Mouse (Mus musculus) granulocyte monocyte progenitor cell, adult 5-6 weeks (primary cell): Measurements from ENCODE around the gene Ppfia4. TPM values are rescaled to one million over a fixed set of nuclear protein-coding genes. Genes with fewer than 3 reads are reported as not detected.

Source experiments
- ATAC-seq: replicated peaks from 2 replicates; pipeline ENCODE4 v1.8.0; 2016; ENCODE audit warnings: mild to moderate bottlenecking, moderate TSS enrichment, inconsistent platforms; ENCODE audit not compliant: poor library complexity, severe bottlenecking
- total RNA-seq, 2 experiments: library from RNA; stranded (forward) in 1 of 2; stranded (reverse) in 1 of 2; fragments of 200-712, 200-1000 nt in 1 of 2; fragments of >200 nt in 1 of 2; fragmentation: Nextera tagmentation in 1 of 2; gene quantifications; 2 replicates each; pipeline ENCODE4 v1.2.3; 2014 to 2017

Ppfia4 gene
- total RNA-seq, 2 experiments from 2014 or later, result 4.6 to 6.4 TPM

DNA sequence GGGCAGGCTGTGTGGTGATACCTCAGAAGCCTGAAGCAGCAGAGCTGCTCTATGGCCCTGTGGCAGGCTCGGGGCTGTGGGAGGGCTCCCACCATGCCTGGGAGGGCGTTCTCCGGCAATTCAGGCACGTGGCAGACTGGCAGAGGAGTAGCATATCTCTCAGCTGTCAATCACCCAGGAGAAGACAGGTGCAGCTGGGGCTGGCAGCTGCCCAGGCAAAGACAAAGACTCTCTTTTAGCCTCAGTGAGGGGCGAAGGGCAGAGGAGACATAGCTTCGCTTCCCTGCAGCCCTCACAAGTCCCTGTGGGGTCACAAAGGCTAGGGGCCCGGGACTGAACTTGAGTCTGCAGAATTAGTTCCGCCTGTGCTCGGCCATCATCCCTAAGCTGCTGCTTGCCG is 25.3 kb downstream of the Ppfia4 start:
- no peak for ATAC-seq

DNA sequence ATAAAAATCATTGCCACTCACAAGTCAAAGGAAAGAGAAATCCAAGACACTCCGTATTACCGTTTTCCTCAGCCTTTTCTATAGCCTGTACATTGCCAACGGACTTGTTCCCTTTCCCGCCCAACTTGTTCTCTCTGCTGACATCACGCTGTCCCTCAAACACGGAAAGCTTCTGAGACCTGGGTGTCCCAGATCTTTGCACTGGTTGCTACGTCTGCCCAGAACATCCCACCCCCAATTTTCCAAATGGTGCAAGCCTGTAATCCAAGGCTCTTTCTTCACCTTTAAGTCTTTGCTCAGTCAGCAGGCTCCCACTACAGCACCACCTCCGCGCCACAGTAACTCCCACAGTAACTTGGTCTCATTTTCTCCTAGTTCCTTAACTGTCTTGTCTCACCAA is 27.8 kb downstream of the Ppfia4 start:
- ATAC-seq, result no peak

DNA sequence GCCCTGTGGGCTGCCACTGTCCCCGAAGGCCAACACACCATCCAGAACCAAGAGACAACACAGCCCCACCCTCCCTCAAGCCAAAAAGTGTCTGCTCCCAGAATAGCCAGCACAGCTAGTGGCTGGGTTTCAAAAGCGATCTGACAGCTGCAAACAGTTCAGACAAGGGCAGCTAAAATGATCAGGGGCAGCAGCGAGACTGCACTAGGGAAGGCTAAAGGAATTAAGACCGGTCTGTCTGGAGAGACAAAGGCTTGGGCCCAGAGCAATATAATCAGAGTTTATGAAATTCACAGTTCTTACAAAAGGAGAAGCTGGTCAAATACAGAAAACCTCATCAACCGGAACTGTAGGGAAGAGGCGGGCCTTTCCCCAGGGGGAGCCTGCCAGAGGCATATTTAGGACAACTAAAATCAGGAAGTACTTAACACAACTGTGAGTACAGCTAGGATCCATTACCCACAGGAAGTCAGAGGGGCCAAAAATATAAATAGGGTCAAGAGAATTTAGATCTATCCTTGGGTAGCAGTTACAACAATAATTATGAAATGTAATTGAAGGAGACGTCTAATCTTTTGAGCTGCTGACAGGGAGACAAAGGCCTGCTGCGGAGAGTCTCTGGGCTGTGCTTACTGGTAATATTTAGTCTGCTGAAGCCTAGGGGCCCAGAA is 30.0 kb downstream of the Ppfia4 start:
- ATAC-seq, result peak; percentile 83

- ATAC-seq, result peak; percentile 36
Measured at GRCm38 (mm10) chr1:134298636-134299411, 33.9 kb downstream of the Ppfia4 start.

- ATAC-seq, result no peak
Measured at GRCm38 (mm10) chr1:134297265-134297664, 35.5 kb downstream of the Ppfia4 start.

GRCm38 (mm10) chr1:134293738-134294604 is 38.8 kb downstream of the Ppfia4 start:
- ATAC-seq, result no peak; the same call in 1 of the 2 replicates

DNA sequence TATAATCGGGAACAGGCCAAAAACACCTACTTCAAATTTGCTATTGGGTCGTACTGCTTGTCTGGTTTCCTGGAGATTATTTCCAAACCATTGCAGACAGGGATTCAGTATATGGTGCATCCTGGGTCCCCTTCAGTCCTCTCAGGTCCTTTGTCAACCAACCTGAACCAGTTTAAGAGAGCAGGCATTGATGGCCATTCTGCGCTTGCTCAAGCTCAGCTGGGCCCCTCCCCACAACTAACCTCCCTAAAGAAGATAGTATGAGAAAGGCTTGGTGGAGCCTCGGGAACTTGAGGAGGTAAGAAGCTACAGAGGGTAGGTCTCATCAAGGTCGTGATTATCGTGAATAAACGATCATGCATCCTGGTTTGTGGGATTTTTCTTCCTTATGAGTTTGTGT is 39.5 kb downstream of the Ppfia4 start:
- no peak for ATAC-seq

- ATAC-seq, result no peak
Measured at GRCm38 (mm10) chr1:134292601-134293000, 40.1 kb downstream of the Ppfia4 start.

- ATAC-seq, result no peak
Measured at GRCm38 (mm10) chr1:134292073-134292472, 40.7 kb downstream of the Ppfia4 start.

- no peak for ATAC-seq
Measured at GRCm38 (mm10) chr1:134291555-134291954, 41.2 kb downstream of the Ppfia4 start.

DNA sequence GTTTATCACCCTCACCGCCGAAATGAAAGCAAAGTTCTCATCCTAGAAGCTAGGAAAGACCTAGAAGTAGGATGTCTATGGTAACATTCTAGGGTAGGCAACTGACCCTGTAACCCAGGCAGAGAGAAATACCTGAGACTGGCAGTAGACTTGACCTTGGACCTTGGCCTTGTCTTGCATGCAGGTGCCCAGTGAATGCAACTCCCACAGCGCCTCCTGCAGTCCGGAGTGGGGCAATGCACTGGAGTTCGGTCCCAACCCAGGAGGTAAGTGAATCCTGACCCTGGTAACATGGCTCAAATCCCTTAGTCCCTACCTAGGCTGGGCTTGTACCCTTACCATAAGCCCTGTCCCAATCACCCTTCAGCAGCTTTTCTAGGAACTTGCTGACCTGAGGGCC is 41.8 kb downstream of the Ppfia4 start:
- no peak for ATAC-seq

- 0 out of 2 replicates have a peak, but pooled peaks have one; percentile 20 for ATAC-seq
Measured at GRCm38 (mm10) chr1:134290300-134290699, 42.4 kb downstream of the Ppfia4 start.

DNA sequence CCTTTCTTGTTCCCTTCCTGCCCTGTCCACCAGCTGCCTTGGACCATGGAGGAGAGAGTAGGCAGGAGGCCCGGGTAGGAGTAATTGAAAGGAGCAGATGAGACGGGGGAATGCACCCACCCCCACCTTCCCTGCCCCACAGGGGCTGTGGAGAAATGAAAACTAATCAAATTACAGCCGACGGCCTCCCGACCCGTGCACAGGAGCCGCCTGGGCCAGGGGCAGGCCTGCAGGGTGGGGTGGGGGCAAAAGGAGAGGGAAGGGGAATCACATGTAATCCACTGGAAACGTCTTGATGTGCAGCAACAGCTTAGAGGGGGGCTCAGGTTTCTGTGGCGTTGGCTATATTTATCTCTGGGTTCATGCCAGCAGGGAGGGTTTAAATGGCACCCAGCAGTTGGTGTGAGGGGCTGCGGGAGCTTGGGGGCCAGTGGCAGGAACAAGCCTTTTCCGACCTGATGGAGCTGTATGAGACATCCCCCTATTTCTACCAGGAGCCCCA is 43.1 kb downstream of the Ppfia4 start, which contains the start of gene Myog:
Gene Myog (plus strand): TSS at position 392 of the 502 bp plus-strand sequence.
- ATAC-seq, result no peak

GRCm38 (mm10) chr1:134288239-134288638 is 44.5 kb downstream of the Ppfia4 start:
- no peak for ATAC-seq

- no peak for ATAC-seq
Measured at GRCm38 (mm10) chr1:134285458-134286120, 47.1 kb downstream of the Ppfia4 start.

DNA sequence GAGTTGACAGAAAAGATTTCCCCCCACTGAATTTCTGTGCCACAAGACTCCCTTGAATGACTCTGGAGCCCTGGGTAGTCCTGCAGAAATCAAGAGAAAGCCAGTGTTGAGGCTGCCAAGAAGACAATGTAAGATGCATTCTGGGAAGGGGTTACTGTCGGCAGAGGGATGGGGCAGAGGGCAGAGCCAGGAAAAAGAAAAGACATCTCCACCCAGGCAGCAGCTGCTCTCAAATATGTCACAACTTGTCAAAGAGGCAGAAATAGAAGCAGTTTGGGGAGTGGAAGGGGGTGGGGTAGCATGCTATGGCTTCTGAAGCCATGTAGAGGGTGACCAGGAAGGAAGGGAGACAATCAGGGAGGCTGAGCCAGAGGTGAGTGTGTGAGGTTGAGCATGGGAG is 49.6 kb downstream of the Ppfia4 start:
- ATAC-seq, result no peak

DNA sequence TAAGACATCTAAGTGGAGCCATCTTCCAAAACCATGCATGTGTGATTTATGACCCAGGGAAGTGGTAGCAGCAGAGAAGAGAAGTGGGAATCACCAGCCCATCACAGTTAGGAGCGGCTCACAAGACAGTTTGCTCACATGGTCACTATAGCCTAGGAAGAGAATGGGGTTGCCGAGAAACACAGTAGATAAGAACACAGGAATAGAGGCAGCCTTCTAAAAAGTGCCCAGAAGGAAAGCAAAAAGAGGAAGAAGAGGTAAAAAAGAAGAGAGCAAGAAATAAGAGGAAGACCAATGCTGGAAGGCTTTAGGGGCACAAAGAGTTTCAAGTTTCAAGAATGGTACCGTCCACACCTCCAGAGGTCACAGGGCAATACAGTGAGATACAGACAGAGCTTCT is 50.4 kb downstream of the Ppfia4 start:
- ATAC-seq, result no peak

DNA sequence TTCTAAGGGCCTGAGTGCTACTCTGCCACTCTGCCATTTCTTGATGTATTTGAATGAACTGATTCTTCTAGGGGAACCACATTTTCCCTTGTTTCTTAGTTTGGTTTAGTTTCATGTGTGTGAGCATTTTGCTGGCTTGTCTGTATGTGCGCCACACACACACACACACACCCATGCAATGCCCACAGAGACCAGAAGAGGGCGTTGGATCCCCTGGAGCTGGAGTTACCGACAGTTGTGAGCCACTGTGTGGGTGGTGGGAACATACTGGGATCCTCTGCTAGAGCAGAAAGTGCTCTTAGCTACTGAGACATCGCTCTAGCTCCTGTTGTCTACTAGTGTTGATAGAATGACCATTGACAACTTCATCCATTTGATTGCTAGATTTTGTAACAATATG is 51.2 kb downstream of the Ppfia4 start:
- no peak for ATAC-seq

DNA sequence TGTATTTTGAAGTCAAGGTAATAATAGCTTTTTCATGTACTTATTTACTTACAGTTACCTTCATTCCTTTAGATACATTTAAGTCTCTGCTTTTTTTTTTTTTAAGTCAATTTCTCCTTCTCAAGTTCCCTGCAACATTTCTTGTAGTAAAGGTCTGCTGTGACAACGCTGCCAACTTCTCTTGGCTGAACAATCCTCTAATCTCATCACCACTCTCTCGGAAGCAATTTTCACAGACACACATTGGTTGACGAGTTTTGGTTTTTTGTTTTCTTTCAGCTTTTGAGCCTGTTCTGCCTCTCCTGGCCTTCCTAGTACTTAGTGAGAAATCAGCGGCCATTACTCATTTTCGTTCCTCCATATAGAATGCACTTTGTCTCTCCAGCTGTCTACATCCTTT is 52.6 kb downstream of the Ppfia4 start:
- ATAC-seq, result no peak

DNA sequence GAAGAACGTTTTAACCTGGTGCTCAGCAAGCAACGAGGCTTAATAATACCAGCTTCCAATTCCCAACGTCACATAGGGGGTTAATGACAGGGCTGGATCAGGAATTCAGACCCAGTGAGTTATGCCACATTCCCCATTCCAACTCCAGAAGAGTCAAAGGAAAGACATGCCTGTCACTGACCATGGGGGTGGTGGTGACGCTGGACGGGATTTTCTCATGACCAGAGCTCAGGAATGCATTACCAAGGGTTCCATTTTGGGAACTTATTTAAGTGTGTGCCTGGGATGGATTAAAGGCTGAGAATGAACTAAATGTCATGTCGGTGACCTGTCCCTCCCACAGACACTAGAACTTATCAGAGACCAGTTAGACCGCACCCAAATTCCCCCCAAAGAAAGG is 55.9 kb downstream of the Ppfia4 start:
- no peak for ATAC-seq
